Mouse (Mus musculus): Measurements from ENCODE around the gene Irak3.

GRCm38 (mm10) chr10:120153911-120154310 is 48.0 kb downstream of the Irak3 start:
- TF ChIP-seq POLR2A (IDR thresholded peaks at IDR 0.05; ENCODE audit: control insufficient read depth, low read depth, low read length) (no peak), CTCF (IDR thresholded peaks at IDR 0.05; ENCODE audit: control insufficient read depth, insufficient read depth, insufficient replicate concordance, low read depth, low read length) (no peak)
